Mouse (Mus musculus) liver, adult 2 months (tissue): ENCODE data around the gene Rrp36. TPM values are rescaled to one million over a fixed set of nuclear protein-coding genes. Genes with fewer than 3 reads are reported as not detected.

Experiments used
- DNase-seq: peaks from one replicate; pipeline ENCODE4 v3.0.0-alpha.2; 2011; ENCODE audit warnings: low read depth, low spot score; ENCODE audit errors: extremely low read depth
- H3K27ac ChIP-seq: fragments of 200-500 bp; replicated peaks from 2 replicates; pipeline ENCODE4 v1.5.1; 2012; ENCODE audit warnings: low read depth, mild to moderate bottlenecking, control low read depth, inconsistent platforms, low read length; ENCODE audit not compliant: insufficient read depth
- H3K27me3 ChIP-seq: fragments of 200-500 bp; 2 replicates; pipeline ENCODE4 v1.6.1; 2012; ENCODE audit warnings: mild to moderate bottlenecking, moderate library complexity, low read length, inconsistent platforms; ENCODE audit not compliant: control insufficient read depth, insufficient read depth
- H3K36me3 ChIP-seq: fragments of 200-500 bp; 2 replicates; pipeline ENCODE4 v1.6.1; 2012; ENCODE audit warnings: low read length, inconsistent platforms; ENCODE audit not compliant: control insufficient read depth, insufficient read depth
- H3K4me1 ChIP-seq: fragments of 200-500 bp; 2 replicates; pipeline ENCODE4 v1.6.1; 2011; ENCODE audit warnings: low read length; ENCODE audit not compliant: control insufficient read depth, insufficient read depth
- H3K4me3 ChIP-seq: fragments of 200-500 bp; 2 replicates; pipeline ENCODE4 v1.5.1; 2011; ENCODE audit warnings: low read depth, mild to moderate bottlenecking, control low read depth, low read length, moderate library complexity; ENCODE audit not compliant: insufficient read depth
- H3K79me2 ChIP-seq: fragments of 200-500 bp; 2 replicates; pipeline ENCODE4 v1.6.1; 2012; ENCODE audit warnings: inconsistent platforms, mild to moderate bottlenecking, low read length, moderate library complexity; ENCODE audit not compliant: control insufficient read depth, insufficient read depth
- H3K9ac ChIP-seq: fragments of 200-500 bp; 2 replicates; pipeline ENCODE4 v1.6.1; 2012; ENCODE audit warnings: low read depth, mild to moderate bottlenecking, control low read depth, inconsistent platforms, low read length
- CTCF ChIP-seq: fragments of 200-500 bp; IDR thresholded peaks from 2 replicates; pipeline ENCODE4 v1.5.1; 2011; ENCODE audit warnings: low read depth, low read length, control low read depth
- POLR2A ChIP-seq: fragments of 200-500 bp; IDR thresholded peaks from 2 replicates; pipeline ENCODE4 v1.6.1; 2011; ENCODE audit warnings: low read length, control low read depth; ENCODE audit not compliant: insufficient read depth; ENCODE audit errors: extremely low read depth
- WGBS: fragments of 180-500 bp; shearing (Covaris S2); methylation state at CpG from one replicate; pipeline ENCODE4 v1.1.7; 2018; 5-methylcytosine and 5-hydroxymethylcytosine counted together
- polyA plus RNA-seq: library from polyadenylated mRNA; depleted of rRNA; stranded (reverse); fragments of >200 nt; gene quantifications from 2 replicates; pipeline ENCODE4 v1.2.3, GENCODE M21; 2012; rRNA removed
- total RNA-seq: library from RNA; depleted of rRNA; stranded (reverse); fragments of >200 nt; gene quantifications from 2 replicates; pipeline ENCODE4 v1.2.3, GENCODE M21; 2014; rRNA removed

Gene Rrp36
- total RNA-seq (20.3 TPM in 2 replicates), polyA plus RNA-seq (31.6 and 33.5 TPM in 2 replicates)

- H3K9ac ChIP-seq, result peak within 1 kb of the TSS; percentile 76
- peak; percentile 94 for DNase-seq
- no peaks in the 10 kb centered on the region for H3K27me3 ChIP-seq
- H3K27ac ChIP-seq, result peak within 1 kb of the TSS; percentile 87
- H3K4me1 ChIP-seq, result peaks cover 11% of the 10 kb centered on the region
- peaks cover 13% of the 10 kb centered on the region for H3K36me3 ChIP-seq
- H3K4me3 ChIP-seq, result peak within 1 kb of the TSS; percentile 70
- WGBS, result under 1% methylated on average over 43 of the region's 43 CpGs
- H3K79me2 ChIP-seq, result peaks cover 7% of the 10 kb centered on the region; the same call in 1 of the 2 replicates
- TF ChIP-seq CTCF, result no peak
- TF ChIP-seq POLR2A, result peak; percentile 83
Measured at GRCm38 (mm10) chr17:46673850-46674529, at the start of gene Rrp36. Gene Rrp36, minus strand, starts transcription at chr17:46674352.

- Histone ChIP-seq H3K79me2 (no peaks in the 10 kb centered on the region), H3K4me1 (peaks cover 2% of the 10 kb centered on the region; the same call in 1 of the 2 replicates), H3K27me3 (no peaks in the 10 kb centered on the region), H3K4me3 (no peak overlapping the region), H3K9ac (no peak overlapping the region), H3K27ac (no peak overlapping the region), H3K36me3 (peaks cover 9% of the 10 kb centered on the region; the same call in 1 of the 2 replicates)
- 89% methylated on average over 7 of the region's 7 CpGs for WGBS
- no peak for DNase-seq
- TF ChIP-seq POLR2A (no peak), CTCF (no peak)
Measured at GRCm38 (mm10) chr17:46721077-46721476, 46.9 kb upstream of the Rrp36 start.

- H3K79me2 ChIP-seq, result peaks cover 13% of the 10 kb centered on the region
- H3K27ac ChIP-seq, result no peak overlapping the region
- H3K4me1 ChIP-seq, result peaks cover 9% of the 10 kb centered on the region
- H3K36me3 ChIP-seq, result peaks cover 15% of the 10 kb centered on the region; the same call in 1 of the 2 replicates
- no peak for DNase-seq
- TF ChIP-seq POLR2A (no peak), CTCF (no peak)
- WGBS, result 97% methylated on average over 11 of the region's 11 CpGs
- no peaks in the 10 kb centered on the region for H3K27me3 ChIP-seq
- H3K9ac ChIP-seq, result no peak overlapping the region
- H3K4me3 ChIP-seq, result no peak overlapping the region
Measured at GRCm38 (mm10) chr17:46714756-46715481, 40.8 kb upstream of the Rrp36 start.

- Histone ChIP-seq H3K9ac (no peak overlapping the region), H3K4me1 (peaks cover 9% of the 10 kb centered on the region), H3K79me2 (peaks cover 13% of the 10 kb centered on the region), H3K36me3 (peaks cover 15% of the 10 kb centered on the region; the same call in 1 of the 2 replicates), H3K27ac (no peak overlapping the region), H3K4me3 (no peak overlapping the region), H3K27me3 (no peaks in the 10 kb centered on the region)
- WGBS, result 94% methylated on average over 9 of the region's 9 CpGs
- no peak for DNase-seq
- TF ChIP-seq POLR2A (no peak), CTCF (no peak)
Measured at GRCm38 (mm10) chr17:46713849-46714248, 39.7 kb upstream of the Rrp36 start.

- Histone ChIP-seq H3K4me3 (peak overlapping the region; percentile 97), H3K27ac (peak overlapping the region; percentile 60), H3K9ac (peak overlapping the region; percentile 99), H3K36me3 (peaks cover 15% of the 10 kb centered on the region; the same call in 1 of the 2 replicates), H3K79me2 (peaks cover 13% of the 10 kb centered on the region), H3K4me1 (peaks cover 9% of the 10 kb centered on the region), H3K27me3 (no peaks in the 10 kb centered on the region)
- TF ChIP-seq CTCF (no peak), POLR2A (no peak)
- DNase-seq, result peak; percentile 36
- 16% methylated on average over 7 of the region's 7 CpGs for WGBS
Measured at GRCm38 (mm10) chr17:46712442-46712841, 38.3 kb upstream of the Rrp36 start.
